Mouse (Mus musculus) thymus, postnatal 4 days (tissue): ENCODE measurements at regions not wholly inside any gene's neighbourhood (a gene's known extent, or its start where the extent isn't known, plus 50 kb on each side); places are given as distances from the start of the nearest gene placed in this dataset.
"Not testable (repeated sequence)": the region's sequence is repeated elsewhere in the genome, so short reads cannot be mapped to it uniquely, and the experiment has no call there.

Source experiments
- DNase-seq: peaks from one replicate; pipeline ENCODE4 v3.0.0; 2021

DNA sequence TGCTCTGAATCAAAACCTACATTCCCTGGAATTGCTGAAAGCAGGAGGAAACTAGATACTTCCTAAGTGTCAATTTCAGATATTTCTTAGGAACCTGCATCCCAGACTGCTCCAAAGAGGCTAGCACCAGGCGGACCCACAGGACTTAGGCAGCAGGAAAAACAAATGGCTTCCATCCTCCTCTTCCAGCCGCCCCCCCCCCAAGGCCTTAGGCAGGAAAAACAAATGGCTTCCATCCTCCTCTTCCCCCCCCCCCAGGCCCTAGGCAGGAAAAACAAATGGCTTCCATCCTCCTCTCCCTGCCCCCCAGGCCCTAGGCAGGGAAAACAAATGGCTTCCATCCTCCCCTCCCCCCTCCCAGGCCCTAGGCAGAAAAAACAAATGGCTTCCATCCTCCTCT is 64.5 kb upstream of the Nap1l2 start:
- DNase-seq = no peak

DNA sequence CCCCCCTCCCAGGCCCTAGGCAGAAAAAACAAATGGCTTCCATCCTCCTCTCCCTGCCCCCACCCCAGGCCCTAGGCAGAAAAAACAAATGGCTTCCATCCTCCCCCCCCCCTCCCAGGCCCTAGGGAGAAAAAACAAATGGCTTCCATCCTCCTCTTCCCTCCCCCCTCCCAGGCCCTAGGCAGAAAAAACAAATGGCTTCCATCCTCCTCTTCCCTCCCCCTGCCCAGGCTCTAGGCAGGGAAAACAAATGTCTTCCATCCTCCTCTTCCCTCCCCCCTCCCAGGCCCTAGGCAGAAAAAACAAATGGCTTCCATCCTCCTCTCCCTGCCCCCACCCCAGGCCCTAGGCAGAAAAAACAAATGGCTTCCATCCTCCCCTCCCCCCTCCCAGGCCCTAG is 65.0 kb upstream of the Nap1l2 start:
- not testable (repeated sequence) for DNase-seq

DNA sequence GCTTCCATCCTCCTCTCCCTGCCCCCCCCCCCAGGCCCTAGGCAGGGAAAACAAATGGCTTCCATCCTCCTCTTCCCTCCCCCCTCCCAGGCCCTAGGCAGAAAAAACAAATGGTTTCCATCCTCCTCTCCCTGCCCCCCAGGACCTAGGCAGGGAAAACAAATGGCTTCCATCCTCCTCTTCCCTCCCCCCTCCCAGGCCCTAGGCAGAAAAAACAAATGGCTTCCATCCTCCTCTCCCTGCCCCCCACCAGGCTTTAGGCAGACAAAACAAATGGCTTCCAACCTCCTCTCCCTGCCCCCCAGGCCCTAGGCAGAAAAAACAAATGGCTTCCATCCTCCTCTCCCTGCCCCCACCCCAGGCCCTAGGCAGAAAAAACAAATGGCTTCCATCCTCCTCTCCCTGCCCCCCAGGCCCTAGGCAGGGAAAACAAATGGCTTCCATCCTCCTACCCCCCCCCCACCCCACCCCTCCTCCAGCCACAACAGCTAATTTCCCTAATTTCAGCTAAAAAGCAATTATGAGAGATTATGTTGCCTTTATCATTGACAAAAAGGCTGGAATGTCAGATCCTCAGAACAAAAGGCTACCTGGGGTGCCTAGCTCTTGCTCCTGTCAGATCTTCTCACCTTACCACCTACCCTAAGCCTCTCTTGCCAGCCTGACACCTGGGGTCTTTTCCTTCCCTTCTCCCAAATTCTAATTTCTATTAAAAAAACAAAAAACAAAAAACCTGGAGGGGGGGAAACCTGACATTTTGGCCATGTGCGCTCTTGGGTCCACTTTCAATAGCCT is 65.8 kb upstream of the Nap1l2 start:
- DNase-seq = not testable (repeated sequence)

DNA sequence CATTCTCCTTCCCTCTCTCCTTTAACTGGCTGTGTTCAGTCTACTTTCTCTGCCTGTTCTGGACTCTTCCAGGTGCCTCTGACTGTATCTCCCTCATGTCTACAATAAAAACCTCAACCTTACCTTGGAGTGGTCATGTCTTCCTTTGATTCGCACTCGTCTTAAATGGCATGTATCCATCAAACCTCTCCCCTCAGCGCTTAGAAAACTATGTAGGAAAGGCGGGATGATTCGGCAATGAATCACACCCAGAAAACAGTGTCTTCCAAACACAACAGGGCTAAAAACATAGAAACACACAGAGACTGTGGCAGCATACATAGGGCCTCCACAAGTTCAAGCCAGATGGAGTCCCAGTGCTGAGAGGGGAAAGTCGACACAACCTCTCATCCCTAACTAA is 66.4 kb upstream of the Nap1l2 start:
- no peak for DNase-seq

DNA sequence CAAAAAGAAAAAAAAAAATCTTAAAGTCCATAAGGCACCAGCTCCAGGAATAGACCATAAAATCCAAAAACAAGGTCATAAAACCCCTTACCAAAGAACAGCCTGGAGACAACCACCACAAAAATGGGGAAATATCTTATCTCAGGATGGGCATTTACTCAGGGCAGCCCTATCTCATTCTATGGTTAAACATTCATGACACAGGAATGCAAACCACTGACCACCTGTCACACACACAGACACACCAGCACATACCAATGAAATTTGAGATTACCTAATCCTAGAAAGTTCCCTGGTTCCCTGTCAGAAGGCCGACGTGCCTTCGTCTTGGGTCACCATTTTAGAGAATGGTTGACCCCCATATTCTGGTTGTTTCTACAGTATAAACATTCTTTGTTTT is 66.3 kb upstream of the Cdx4 start:
- DNase-seq = no peak

DNA sequence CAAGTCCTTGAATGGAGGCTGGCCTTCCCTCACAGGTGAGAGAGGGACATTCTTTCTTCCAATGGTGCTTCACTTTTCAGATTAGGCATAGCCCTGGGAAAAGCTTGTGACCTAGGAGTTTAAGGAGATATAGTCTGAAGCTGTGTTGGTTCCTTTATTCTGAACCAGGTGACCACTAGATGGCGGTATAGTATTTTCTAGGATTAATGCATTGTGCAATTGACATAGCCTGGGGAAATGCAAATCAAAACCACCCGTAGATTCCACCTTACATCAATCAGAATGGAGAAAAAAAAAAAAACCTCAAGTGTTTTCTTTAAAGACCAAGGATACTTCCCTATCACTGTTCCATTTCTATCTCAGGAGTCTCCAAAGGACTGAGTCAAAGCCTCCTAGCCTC is 61.3 kb upstream of the Cdx4 start:
- peak; percentile 2 for DNase-seq
